Mouse (Mus musculus): ENCODE results near the gene B4galnt2. TPM values are rescaled to one million over a fixed set of nuclear protein-coding genes. Genes with fewer than 3 reads are reported as not detected.
A peak's percentile ranks its signal among the peaks of the same experiment; 100 is the strongest.

Gene B4galnt2
- total and polyA plus RNA-seq, 2 experiments from 2014 or later = not detected

GRCm38 (mm10) chr11:95869442-95869841 lies 45.2 kb downstream of the B4galnt2 start:
- H3K4me2 ChIP-seq (ENCODE audit: low read depth, low read length) = no peak overlapping the region
- no peak for TF ChIP-seq CTCF (IDR thresholded peaks at IDR 0.05; ENCODE audit: low read depth)
- H3K9ac ChIP-seq (replicated peaks; ENCODE audit: low read length) = no peak overlapping the region
- H3K4me3 ChIP-seq (ENCODE audit: low read length) = no peak overlapping the region
- DNase-seq (ENCODE audit: low spot score) (no peak), ATAC-seq (no peak)
- H3K27ac ChIP-seq = no peak overlapping the region
- no peaks in the 10 kb centered on the region for H3K36me3 ChIP-seq (ENCODE audit: insufficient read depth, low read length)
- H3K4me1 ChIP-seq (ENCODE audit: insufficient read depth, low read length) = no peaks in the 10 kb centered on the region
- no peaks in the 10 kb centered on the region for H3K27me3 ChIP-seq (ENCODE audit: insufficient read depth, low read length)
- WGBS = 78% methylated on average over 4 of the region's 4 CpGs
- H3K9me3 ChIP-seq (ENCODE audit: low read length) = no peaks in the 10 kb centered on the region

- ATAC-seq (no peak), DNase-seq (ENCODE audit: low spot score) (no peak)
- H3K9ac ChIP-seq (replicated peaks; ENCODE audit: low read length) = no peak overlapping the region
- H3K4me1 ChIP-seq (ENCODE audit: insufficient read depth, low read length) = peaks cover 8% of the 10 kb centered on the region; the same call in 1 of the 2 replicates
- H3K4me3 ChIP-seq (ENCODE audit: low read length) = no peak overlapping the region
- H3K4me2 ChIP-seq (ENCODE audit: low read depth, low read length) = no peak overlapping the region
- WGBS = 96% methylated on average over 8 of the region's 8 CpGs
- TF ChIP-seq CTCF (IDR thresholded peaks at IDR 0.05; ENCODE audit: low read depth) = no peak
- H3K36me3 ChIP-seq (ENCODE audit: insufficient read depth, low read length) = no peaks in the 10 kb centered on the region
- no peaks in the 10 kb centered on the region for H3K9me3 ChIP-seq (ENCODE audit: low read length)
- no peak overlapping the region for H3K27ac ChIP-seq
- no peaks in the 10 kb centered on the region for H3K27me3 ChIP-seq (ENCODE audit: insufficient read depth, low read length)
Observed at GRCm38 (mm10) chr11:95861397-95861796, 53.3 kb downstream of the B4galnt2 start.

- Histone ChIP-seq H3K4me2 (ENCODE audit: low read depth, low read length) (peak overlapping the region; percentile 85), H3K27me3 (ENCODE audit: insufficient read depth, low read length) (no peaks in the 10 kb centered on the region), H3K9ac (replicated peaks; ENCODE audit: low read length) (peak overlapping the region; percentile 58; the same call in 1 of the 2 replicates), H3K27ac (peak overlapping the region; percentile 91; the same call in 1 of the 2 replicates), H3K4me3 (ENCODE audit: low read length) (peak overlapping the region; percentile 78), H3K36me3 (ENCODE audit: insufficient read depth, low read length) (no peaks in the 10 kb centered on the region), H3K9me3 (ENCODE audit: low read length) (no peaks in the 10 kb centered on the region), H3K4me1 (ENCODE audit: insufficient read depth, low read length) (peaks cover 8% of the 10 kb centered on the region; the same call in 1 of the 2 replicates)
- ATAC-seq (no peak), DNase-seq (ENCODE audit: low spot score) (no peak)
- 29% methylated on average over 3 of the region's 3 CpGs for WGBS
- TF ChIP-seq CTCF (IDR thresholded peaks at IDR 0.05; ENCODE audit: low read depth) = no peak
Observed at GRCm38 (mm10) chr11:95860071-95860490, 54.6 kb downstream of the B4galnt2 start.

GRCm38 (mm10) chr11:95859468-95859855 lies 55.2 kb downstream of the B4galnt2 start:
- Histone ChIP-seq H3K9ac (replicated peaks; ENCODE audit: low read length) (peak overlapping the region; percentile 58), H3K27ac (peak overlapping the region; percentile 91), H3K27me3 (ENCODE audit: insufficient read depth, low read length) (no peaks in the 10 kb centered on the region), H3K9me3 (ENCODE audit: low read length) (no peaks in the 10 kb centered on the region), H3K4me2 (ENCODE audit: low read depth, low read length) (peak overlapping the region; percentile 85), H3K4me3 (ENCODE audit: low read length) (peak overlapping the region; percentile 78), H3K36me3 (ENCODE audit: insufficient read depth, low read length) (no peaks in the 10 kb centered on the region), H3K4me1 (ENCODE audit: insufficient read depth, low read length) (peaks cover 8% of the 10 kb centered on the region; the same call in 1 of the 2 replicates)
- peak; percentile 48 for ATAC-seq
- peak; percentile 82 for DNase-seq (ENCODE audit: low spot score)
- TF ChIP-seq CTCF (IDR thresholded peaks at IDR 0.05; ENCODE audit: low read depth) = peak; percentile 42
- WGBS = under 1% methylated on average over 35 of the region's 35 CpGs

- Histone ChIP-seq H3K27ac (peak overlapping the region; percentile 91), H3K36me3 (ENCODE audit: insufficient read depth, low read length) (no peaks in the 10 kb centered on the region), H3K4me3 (ENCODE audit: low read length) (peak overlapping the region; percentile 78), H3K27me3 (ENCODE audit: insufficient read depth, low read length) (no peaks in the 10 kb centered on the region), H3K9me3 (ENCODE audit: low read length) (no peaks in the 10 kb centered on the region), H3K4me2 (ENCODE audit: low read depth, low read length) (peak overlapping the region; percentile 85), H3K4me1 (ENCODE audit: insufficient read depth, low read length) (peaks cover 8% of the 10 kb centered on the region; the same call in 1 of the 2 replicates), H3K9ac (replicated peaks; ENCODE audit: low read length) (peak overlapping the region; percentile 60)
- DNase-seq (ENCODE audit: low spot score) (peak; percentile 99), ATAC-seq (peak; percentile 99)
- no peak for TF ChIP-seq CTCF (IDR thresholded peaks at IDR 0.05; ENCODE audit: low read depth)
- WGBS = under 1% methylated on average over 58 of the region's 58 CpGs
Observed at GRCm38 (mm10) chr11:95858528-95859467, 55.9 kb downstream of the B4galnt2 start.

GRCm38 (mm10) chr11:95857716-95858527 lies 56.8 kb downstream of the B4galnt2 start:
- H3K4me1 ChIP-seq (ENCODE audit: insufficient read depth, low read length) = peaks cover 8% of the 10 kb centered on the region; the same call in 1 of the 2 replicates
- H3K4me2 ChIP-seq (ENCODE audit: low read depth, low read length) = peak overlapping the region; percentile 85
- H3K36me3 ChIP-seq (ENCODE audit: insufficient read depth, low read length) = no peaks in the 10 kb centered on the region
- WGBS = 15% methylated on average over 21 of the region's 21 CpGs
- H3K9ac ChIP-seq (replicated peaks; ENCODE audit: low read length) = peak overlapping the region; percentile 60
- TF ChIP-seq CTCF (IDR thresholded peaks at IDR 0.05; ENCODE audit: low read depth) = no peak
- H3K4me3 ChIP-seq (ENCODE audit: low read length) = peak overlapping the region; percentile 78
- peak overlapping the region; percentile 91 for H3K27ac ChIP-seq
- no peaks in the 10 kb centered on the region for H3K27me3 ChIP-seq (ENCODE audit: insufficient read depth, low read length)
- ATAC-seq (no peak; the same call in 1 of the 2 replicates), DNase-seq (ENCODE audit: low spot score) (peak; percentile 69)
- H3K9me3 ChIP-seq (ENCODE audit: low read length) = no peaks in the 10 kb centered on the region

All from hindbrain, postnatal 0 days (tissue).